Mouse (Mus musculus) testis, adult 2 months (tissue): ENCODE data around the gene Srp54a.

Experiments used
- CTCF ChIP-seq: fragments of 200-500 bp; IDR thresholded peaks from 2 replicates; pipeline ENCODE4 v1.5.1; 2012; ENCODE audit warnings: low read depth, mild to moderate bottlenecking, inconsistent platforms, low read length, moderate library complexity; ENCODE audit not compliant: control insufficient read depth, insufficient read depth, insufficient replicate concordance
- POLR2A ChIP-seq: fragments of 200-500 bp; IDR thresholded peaks from 2 replicates; pipeline ENCODE4 v1.6.1; 2012; ENCODE audit warnings: low read depth, mild to moderate bottlenecking, inconsistent platforms, low read length, moderate library complexity; ENCODE audit not compliant: control insufficient read depth

DNA sequence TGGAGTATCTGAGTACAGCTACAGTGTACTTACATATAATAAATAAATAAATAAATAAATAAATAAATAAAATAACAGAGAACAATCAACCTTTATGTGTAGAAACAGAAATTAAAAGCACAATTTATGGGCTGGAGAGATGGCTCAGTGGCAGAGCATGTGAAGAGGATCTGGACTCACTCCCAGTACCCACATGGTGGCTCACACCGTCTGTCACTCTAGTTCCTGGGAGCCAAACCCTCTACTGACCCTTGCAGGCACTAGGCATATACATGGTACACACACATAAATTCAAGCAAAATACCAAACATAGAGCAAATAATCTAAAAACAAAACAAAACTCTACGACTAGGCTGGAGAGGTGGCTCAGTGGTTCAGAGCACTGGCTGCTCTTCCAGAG lies 4.8 kb upstream of the Srp54a start:
- no peak for TF ChIP-seq CTCF
- TF ChIP-seq POLR2A, result no peak
